Mouse (Mus musculus): ENCODE measurements around the gene Atg4d. TPM values are rescaled to one million over a fixed set of nuclear protein-coding genes. Genes with fewer than 3 reads are reported as not detected.
A peak's percentile ranks its signal among the peaks of the same experiment; 100 is the strongest.
"Not testable (repeated sequence)": the region's sequence is repeated elsewhere in the genome, so short reads cannot be mapped to it uniquely, and the experiment has no call there.

The Atg4d gene
- polyA plus RNA-seq, 1 experiment from 2014 or later: 43.7 TPM

DNA sequence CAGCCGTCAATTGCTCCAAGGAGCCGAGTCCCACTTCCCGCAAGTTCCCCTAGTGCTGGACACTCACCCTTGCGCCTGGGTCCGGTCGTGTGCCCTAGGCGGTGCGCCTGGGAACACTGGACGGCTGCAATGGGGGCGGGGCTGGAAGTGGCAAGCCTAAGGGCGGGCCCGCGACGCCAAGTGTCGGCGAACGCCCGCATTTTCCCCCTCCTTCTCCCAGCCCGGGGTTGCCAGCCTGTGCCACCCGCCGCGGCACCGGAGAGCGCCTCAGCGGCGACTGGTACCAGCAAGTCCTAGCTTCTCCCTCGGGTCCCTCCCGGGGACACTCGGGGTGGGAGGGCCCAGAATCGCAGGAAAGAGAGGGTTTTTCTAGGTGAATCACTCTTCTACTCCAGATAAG is 16.8 kb upstream of the Atg4d start, which contains the start of gene S1pr5:
Gene S1pr5 (minus strand): TSS at position 118 of the 400 bp plus-strand sequence.
- peak within 1 kb of the TSS; percentile 26 for H3K4me3 ChIP-seq (ENCODE audit: low read length)
- 0 out of 2 replicates have a peak, but pooled peaks have one; percentile 18 for ATAC-seq (ENCODE audit: low FRiP score, low TSS enrichment)
- no peak within 1 kb of the TSS for H3K27ac ChIP-seq (ENCODE audit: low read depth, low read length)
- H3K27me3 ChIP-seq (ENCODE audit: control insufficient read depth, insufficient read depth, low read length): peaks cover 67% of the 10 kb centered on the region
- no peaks in the 10 kb centered on the region for H3K36me3 ChIP-seq (ENCODE audit: control insufficient read depth, insufficient read depth, low read length)
- no peak within 1 kb of the TSS for H3K9ac ChIP-seq (ENCODE audit: low read depth, low read length)
- peak within 1 kb of the TSS; percentile 35 for H3K4me2 ChIP-seq (replicated peaks; ENCODE audit: low read depth, low read length)
- H3K9me3 ChIP-seq (ENCODE audit: control insufficient read depth, low read length): no peaks in the 10 kb centered on the region
- H3K4me1 ChIP-seq (ENCODE audit: control insufficient read depth, insufficient read depth, low read length): peaks cover 9% of the 10 kb centered on the region
- WGBS: under 1% methylated on average over 30 of the region's 30 CpGs

DNA sequence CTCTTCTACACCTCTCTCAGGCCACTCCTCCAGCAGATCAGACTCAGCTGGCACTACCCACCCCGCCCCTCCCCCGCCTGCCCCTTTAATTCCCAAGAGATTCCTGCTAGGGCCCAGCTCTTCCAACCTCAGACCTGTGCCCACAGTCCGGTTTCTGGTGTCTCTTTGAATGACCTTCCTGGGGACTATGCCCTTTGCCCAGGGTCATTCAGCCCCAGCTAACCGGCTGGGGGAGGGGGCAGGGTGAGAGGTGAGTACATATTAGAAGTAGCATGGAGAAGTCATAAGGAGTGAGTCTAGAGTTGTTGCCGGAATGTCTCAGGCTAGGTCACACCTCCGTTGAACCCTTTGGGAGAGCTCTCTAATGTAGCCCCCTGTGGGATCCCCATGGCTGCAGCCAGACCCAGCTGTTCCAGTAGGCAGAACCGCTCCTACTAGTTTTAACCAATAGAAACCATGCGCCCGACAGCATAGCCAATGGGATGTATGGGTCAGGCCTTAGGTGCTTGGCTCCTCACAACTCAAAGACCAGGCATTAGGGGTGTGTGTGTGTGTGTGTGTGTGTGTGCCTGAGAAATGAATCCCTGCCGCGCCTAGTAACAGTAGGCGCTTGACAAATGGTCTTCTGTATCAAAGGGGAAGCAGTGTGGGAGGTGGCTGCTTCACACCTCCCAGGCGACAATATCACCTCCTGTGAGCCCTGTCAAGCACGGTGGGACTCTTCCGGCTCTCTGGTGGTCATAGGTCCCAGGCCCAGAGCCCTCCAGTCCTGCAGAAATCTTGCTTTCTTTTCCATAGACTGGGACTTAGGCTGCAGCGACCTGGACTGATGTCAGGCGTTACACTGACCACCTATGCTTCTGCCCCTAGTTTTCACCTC is 15.2 kb upstream of the Atg4d start:
- Histone ChIP-seq H3K4me2 (replicated peaks; ENCODE audit: low read depth, low read length) (no peak overlapping the region), H3K36me3 (ENCODE audit: control insufficient read depth, insufficient read depth, low read length) (no peaks in the 10 kb centered on the region), H3K9me3 (ENCODE audit: control insufficient read depth, low read length) (no peaks in the 10 kb centered on the region), H3K4me3 (ENCODE audit: low read length) (no peak overlapping the region), H3K27me3 (ENCODE audit: control insufficient read depth, insufficient read depth, low read length) (peaks cover 52% of the 10 kb centered on the region), H3K4me1 (ENCODE audit: control insufficient read depth, insufficient read depth, low read length) (no peaks in the 10 kb centered on the region), H3K27ac (ENCODE audit: low read depth, low read length) (no peak overlapping the region), H3K9ac (ENCODE audit: low read depth, low read length) (no peak overlapping the region)
- ATAC-seq (ENCODE audit: low FRiP score, low TSS enrichment): peak; percentile 17; the same call in 1 of the 2 replicates
- WGBS: 17% methylated on average over 17 of the region's 17 CpGs

- Histone ChIP-seq H3K27me3 (ENCODE audit: control insufficient read depth, insufficient read depth, low read length) (peaks cover 46% of the 10 kb centered on the region), H3K9me3 (ENCODE audit: control insufficient read depth, low read length) (no peaks in the 10 kb centered on the region), H3K36me3 (ENCODE audit: control insufficient read depth, insufficient read depth, low read length) (no peaks in the 10 kb centered on the region), H3K4me1 (ENCODE audit: control insufficient read depth, insufficient read depth, low read length) (no peaks in the 10 kb centered on the region), H3K4me3 (ENCODE audit: low read length) (no peak overlapping the region), H3K4me2 (replicated peaks; ENCODE audit: low read depth, low read length) (no peak overlapping the region), H3K9ac (ENCODE audit: low read depth, low read length) (no peak overlapping the region), H3K27ac (ENCODE audit: low read depth, low read length) (no peak overlapping the region)
- no peak for ATAC-seq (ENCODE audit: low FRiP score, low TSS enrichment)
- 36% methylated on average over 2 of the region's 2 CpGs for WGBS
Measured at GRCm38 (mm10) chr9:21250509-21250908, 14.6 kb upstream of the Atg4d start.

- no peak overlapping the region for H3K27ac ChIP-seq (ENCODE audit: low read depth, low read length)
- no peak for ATAC-seq (ENCODE audit: low FRiP score, low TSS enrichment)
- 69% methylated on average over 13 of the region's 13 CpGs for WGBS
Measured at GRCm38 (mm10) chr9:21251116-21251735, 13.9 kb upstream of the Atg4d start.

GRCm38 (mm10) chr9:21254690-21255089 is 10.4 kb upstream of the Atg4d start:
- no peak for ATAC-seq (ENCODE audit: low FRiP score, low TSS enrichment)
- Histone ChIP-seq H3K9me3 (ENCODE audit: control insufficient read depth, low read length) (no peaks in the 10 kb centered on the region), H3K4me2 (replicated peaks; ENCODE audit: low read depth, low read length) (no peak overlapping the region), H3K4me1 (ENCODE audit: control insufficient read depth, insufficient read depth, low read length) (no peaks in the 10 kb centered on the region), H3K36me3 (ENCODE audit: control insufficient read depth, insufficient read depth, low read length) (no peaks in the 10 kb centered on the region), H3K27me3 (ENCODE audit: control insufficient read depth, insufficient read depth, low read length) (peaks cover 12% of the 10 kb centered on the region), H3K4me3 (ENCODE audit: low read length) (no peak overlapping the region), H3K27ac (ENCODE audit: low read depth, low read length) (no peak overlapping the region), H3K9ac (ENCODE audit: low read depth, low read length) (no peak overlapping the region)

More at GRCm38 (mm10) chr9:21251116-21251735, 13.9 kb upstream of the Atg4d start:
- Histone ChIP-seq H3K36me3 (ENCODE audit: control insufficient read depth, insufficient read depth, low read length) (no peaks in the 10 kb centered on the region), H3K27me3 (ENCODE audit: control insufficient read depth, insufficient read depth, low read length) (peaks cover 41% of the 10 kb centered on the region), H3K4me3 (ENCODE audit: low read length) (no peak overlapping the region), H3K9me3 (ENCODE audit: control insufficient read depth, low read length) (no peaks in the 10 kb centered on the region), H3K4me1 (ENCODE audit: control insufficient read depth, insufficient read depth, low read length) (no peaks in the 10 kb centered on the region), H3K4me2 (replicated peaks; ENCODE audit: low read depth, low read length) (no peak overlapping the region), H3K9ac (ENCODE audit: low read depth, low read length) (no peak overlapping the region)

- WGBS: 74% methylated on average over 4 of the region's 4 CpGs
Measured at GRCm38 (mm10) chr9:21256349-21256748, 8.7 kb upstream of the Atg4d start.

DNA sequence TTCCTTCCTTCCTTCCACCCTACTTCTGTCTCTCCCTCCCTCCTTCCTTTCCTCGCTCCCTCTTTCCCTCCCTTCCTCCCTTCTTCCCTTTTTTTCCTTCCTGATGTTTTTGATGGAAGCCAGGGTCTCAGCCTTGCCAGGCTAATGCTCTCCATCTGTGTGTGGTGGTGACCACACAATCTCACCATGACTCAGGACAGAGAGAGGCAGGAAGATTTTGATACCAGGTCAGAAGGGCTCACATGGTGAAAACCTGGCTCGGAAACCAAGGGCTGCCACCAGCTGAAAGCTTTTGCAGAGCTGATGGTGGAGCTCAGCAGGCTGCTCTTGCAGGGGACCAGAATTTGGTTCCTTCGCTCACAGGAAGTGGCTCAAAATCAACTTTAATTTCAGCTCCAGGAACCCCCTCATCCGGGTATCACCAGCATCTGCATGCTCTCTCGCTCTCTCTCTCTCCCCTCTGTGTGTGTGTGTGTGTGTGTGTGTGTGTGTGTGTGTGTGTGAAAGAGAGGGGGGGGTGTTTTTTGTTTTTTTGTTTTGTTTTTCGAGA is 4.5 kb upstream of the Atg4d start:
- Histone ChIP-seq H3K27me3 (ENCODE audit: control insufficient read depth, insufficient read depth, low read length) (no peaks in the 10 kb centered on the region), H3K9ac (ENCODE audit: low read depth, low read length) (no peak overlapping the region), H3K9me3 (ENCODE audit: control insufficient read depth, low read length) (no peaks in the 10 kb centered on the region), H3K36me3 (ENCODE audit: control insufficient read depth, insufficient read depth, low read length) (no peaks in the 10 kb centered on the region), H3K4me3 (ENCODE audit: low read length) (no peak overlapping the region), H3K4me1 (ENCODE audit: control insufficient read depth, insufficient read depth, low read length) (peaks cover 4% of the 10 kb centered on the region), H3K4me2 (replicated peaks; ENCODE audit: low read depth, low read length) (no peak overlapping the region), H3K27ac (ENCODE audit: low read depth, low read length) (no peak overlapping the region)
- 76% methylated on average over 6 of the region's 6 CpGs for WGBS
- ATAC-seq (ENCODE audit: low FRiP score, low TSS enrichment): no peak

More at GRCm38 (mm10) chr9:21256349-21256748, 8.7 kb upstream of the Atg4d start:
- not testable (repeated sequence) for ATAC-seq (ENCODE audit: low FRiP score, low TSS enrichment); H3K9ac ChIP-seq (ENCODE audit: low read depth, low read length); H3K4me2 ChIP-seq (replicated peaks; ENCODE audit: low read depth, low read length); H3K4me3 ChIP-seq (ENCODE audit: low read length); H3K9me3 ChIP-seq (ENCODE audit: control insufficient read depth, low read length); H3K27ac ChIP-seq (ENCODE audit: low read depth, low read length); H3K36me3 ChIP-seq (ENCODE audit: control insufficient read depth, insufficient read depth, low read length); H3K4me1 ChIP-seq (ENCODE audit: control insufficient read depth, insufficient read depth, low read length); H3K27me3 ChIP-seq (ENCODE audit: control insufficient read depth, insufficient read depth, low read length)

GRCm38 (mm10) chr9:21261831-21262230 is 3.3 kb upstream of the Atg4d start:
- Histone ChIP-seq H3K9me3 (ENCODE audit: control insufficient read depth, low read length) (no peaks in the 10 kb centered on the region), H3K27ac (ENCODE audit: low read depth, low read length) (no peak overlapping the region), H3K36me3 (ENCODE audit: control insufficient read depth, insufficient read depth, low read length) (no peaks in the 10 kb centered on the region; the same call in 1 of the 2 replicates), H3K4me1 (ENCODE audit: control insufficient read depth, insufficient read depth, low read length) (peaks cover 17% of the 10 kb centered on the region), H3K4me3 (ENCODE audit: low read length) (no peak overlapping the region), H3K9ac (ENCODE audit: low read depth, low read length) (no peak overlapping the region), H3K4me2 (replicated peaks; ENCODE audit: low read depth, low read length) (no peak overlapping the region), H3K27me3 (ENCODE audit: control insufficient read depth, insufficient read depth, low read length) (no peaks in the 10 kb centered on the region)
- ATAC-seq (ENCODE audit: low FRiP score, low TSS enrichment): no peak
- WGBS: 74% methylated on average over 2 of the region's 2 CpGs

Data from kidney, embryonic 14.5 days (tissue).